Mouse (Mus musculus) liver, embryonic 12.5 days (tissue): ENCODE data around the gene Mob4. TPM values are rescaled to one million over a fixed set of nuclear protein-coding genes. Genes with fewer than 3 reads are reported as not detected.

Source experiments
- ATAC-seq: fragments of 200-750 bp; cut with Nextera tagmentation; 2 replicates; pipeline ENCODE4 v1.8.0; 2017; ENCODE audit warnings: moderate number of reproducible peaks, mild to moderate bottlenecking, moderate library complexity
- H3K27ac ChIP-seq: fragments of 300-500 bp; sonication (generic); 2 replicates; pipeline ENCODE4 v1.5.1; 2016; ENCODE audit warnings: mild to moderate bottlenecking
- H3K27me3 ChIP-seq: fragments of 300-500 bp; sonication (generic); replicated peaks from 2 replicates; pipeline ENCODE4 v1.6.1; 2016; ENCODE audit warnings: mild to moderate bottlenecking, moderate library complexity
- H3K36me3 ChIP-seq: fragments of 300-500 bp; sonication (generic); 2 replicates; pipeline ENCODE4 v1.6.1; 2016; ENCODE audit warnings: mild to moderate bottlenecking, moderate library complexity
- H3K4me1 ChIP-seq: fragments of 300-500 bp; sonication (generic); 2 replicates; pipeline ENCODE4 v1.6.1; 2016
- H3K4me2 ChIP-seq: fragments of 300-500 bp; sonication (generic); 2 replicates; pipeline ENCODE4 v1.6.1; 2016; ENCODE audit warnings: mild to moderate bottlenecking, moderate library complexity
- H3K4me3 ChIP-seq: fragments of 300-500 bp; sonication (generic); 2 replicates; pipeline ENCODE4 v1.5.1; 2016; ENCODE audit warnings: mild to moderate bottlenecking, moderate library complexity
- H3K9ac ChIP-seq: fragments of 300-500 bp; sonication (generic); 2 replicates; pipeline ENCODE4 v1.6.1; 2016; ENCODE audit warnings: mild to moderate bottlenecking, moderate library complexity
- H3K9me3 ChIP-seq: fragments of 300-500 bp; sonication (generic); replicated peaks from 2 replicates; pipeline ENCODE4 v1.6.1; 2016; ENCODE audit warnings: mild to moderate bottlenecking, moderate library complexity
- WGBS: fragments of 180-500 bp; shearing (Covaris S2); methylation state at CpG from one replicate; pipeline ENCODE4 v1.1.7; 2016; ENCODE audit not compliant: insufficient replicate concordance; 5-methylcytosine and 5-hydroxymethylcytosine counted together
- polyA plus RNA-seq: library from polyadenylated mRNA; unstranded; fragments of >200 nt; fragmentation: Nextera tagmentation; extraction: Ambion mirVana; gene quantifications from 2 replicates; pipeline ENCODE4 v1.2.1, GENCODE M21; 2016

Gene Mob4
- polyA plus RNA-seq, 1 experiment from 2014 or later, result 58.8 TPM

DNA sequence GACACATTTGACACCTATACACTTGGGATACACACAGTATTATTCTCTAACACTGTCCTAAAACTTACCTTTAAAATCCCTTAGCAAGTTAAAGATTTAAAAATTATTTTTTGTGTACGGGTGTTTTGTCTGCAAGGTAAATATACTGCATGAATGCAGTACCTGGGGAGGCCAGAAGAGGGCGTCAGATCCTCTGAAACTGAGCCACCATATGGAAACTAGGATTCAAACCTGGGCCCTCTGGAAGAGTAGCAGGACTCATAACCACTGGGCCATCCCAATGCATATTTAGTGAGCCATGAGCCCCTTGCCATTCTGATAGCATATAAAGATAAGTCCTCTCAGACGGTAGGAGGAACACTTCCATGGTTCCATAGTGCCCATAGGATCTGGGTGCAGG, 61.8 kb downstream of the Mob4 start:
- 0 out of 2 replicates have a peak, but pooled peaks cover 7% of the 10 kb centered on the region for H3K27me3 ChIP-seq
- 31% methylated on average over 3 of the region's 3 CpGs for WGBS
- H3K9me3 ChIP-seq, result no peaks in the 10 kb centered on the region
- H3K4me1 ChIP-seq, result peaks cover 14% of the 10 kb centered on the region
- no peaks in the 10 kb centered on the region for H3K36me3 ChIP-seq
- 0 out of 2 replicates have a peak overlapping the region, but pooled peaks have one; percentile 18 for H3K27ac ChIP-seq
- H3K9ac ChIP-seq, result no peak overlapping the region
- no peak overlapping the region for H3K4me2 ChIP-seq
- ATAC-seq, result no peak
- H3K4me3 ChIP-seq, result no peak overlapping the region

DNA sequence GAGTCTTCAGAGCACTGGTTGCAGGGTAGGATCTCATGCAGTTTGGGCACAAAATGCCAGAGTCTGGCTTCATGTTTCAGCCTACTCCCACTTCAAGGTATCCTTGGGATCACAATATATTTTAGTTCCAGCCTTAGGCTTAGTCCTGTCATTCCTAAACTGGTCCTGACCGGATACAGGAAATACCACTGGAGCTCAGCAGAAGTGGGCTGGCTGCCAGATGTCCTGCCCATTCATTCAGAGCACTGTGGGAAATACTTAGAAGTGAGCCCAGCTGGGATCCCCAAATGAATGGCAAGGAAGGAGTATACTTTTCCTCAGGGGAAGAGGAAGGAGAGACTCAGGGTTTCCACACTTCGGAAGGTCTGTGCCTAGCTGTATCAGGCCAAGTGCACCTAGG, 62.3 kb downstream of the Mob4 start:
- Histone ChIP-seq H3K27ac (0 out of 2 replicates have a peak overlapping the region, but pooled peaks have one; percentile 18), H3K9me3 (no peaks in the 10 kb centered on the region), H3K27me3 (0 out of 2 replicates have a peak, but pooled peaks cover 7% of the 10 kb centered on the region), H3K4me1 (peaks cover 19% of the 10 kb centered on the region), H3K36me3 (no peaks in the 10 kb centered on the region), H3K4me2 (no peak overlapping the region), H3K4me3 (no peak overlapping the region), H3K9ac (no peak overlapping the region)
- ATAC-seq, result peak; percentile 27; the same call in 1 of the 2 replicates
- 45% methylated on average over 2 of the region's 2 CpGs for WGBS

DNA sequence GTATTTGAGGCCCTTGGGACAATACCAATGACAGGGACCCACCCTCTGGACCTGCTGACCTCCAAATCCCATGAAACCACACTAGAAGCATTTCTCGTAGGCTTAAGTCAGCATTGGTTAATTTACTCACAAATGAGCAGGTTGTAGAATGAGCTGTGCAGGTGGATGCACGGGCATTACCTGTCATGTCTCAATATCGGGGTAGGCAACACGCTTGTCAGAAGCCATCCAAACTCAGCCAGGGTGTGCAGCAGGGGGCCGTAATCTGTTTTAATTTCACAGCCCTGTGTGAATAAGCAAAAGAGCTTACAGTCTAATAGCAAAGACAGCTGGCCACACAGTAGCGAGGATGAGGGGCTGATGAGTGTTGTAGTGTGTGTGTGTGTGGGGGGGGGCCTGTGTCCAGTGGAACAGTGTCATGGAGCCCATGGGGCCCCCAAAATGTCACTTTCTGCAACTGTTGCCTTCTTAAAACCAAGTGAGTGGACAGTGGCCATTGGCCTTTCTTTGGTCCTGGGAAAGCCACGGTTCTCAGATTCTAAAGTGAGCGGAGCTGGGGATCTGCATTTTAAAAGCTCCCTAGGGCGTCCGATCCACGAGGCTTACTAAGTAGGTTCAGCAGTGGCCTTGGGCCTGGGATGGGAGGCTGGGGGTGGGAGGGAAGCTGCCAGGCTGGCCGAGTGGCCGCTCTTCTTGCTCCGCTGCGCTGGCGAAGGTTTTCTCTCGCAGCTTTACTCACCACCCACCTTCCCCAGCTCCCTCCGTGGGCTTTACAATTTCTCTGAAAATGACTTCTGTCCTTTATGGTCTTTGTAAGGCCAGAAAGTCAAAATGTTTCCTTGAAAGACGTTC, 63.3 kb downstream of the Mob4 start:
- H3K4me1 ChIP-seq, result peaks cover 29% of the 10 kb centered on the region
- H3K9me3 ChIP-seq, result no peaks in the 10 kb centered on the region
- H3K27me3 ChIP-seq, result 0 out of 2 replicates have a peak, but pooled peaks cover 7% of the 10 kb centered on the region
- no peak overlapping the region for H3K4me2 ChIP-seq
- no peak overlapping the region for H3K9ac ChIP-seq
- no peak overlapping the region for H3K4me3 ChIP-seq
- no peaks in the 10 kb centered on the region for H3K36me3 ChIP-seq
- no peak overlapping the region for H3K27ac ChIP-seq
- WGBS, result 67% methylated on average over 19 of the region's 19 CpGs
- no peak for ATAC-seq

DNA sequence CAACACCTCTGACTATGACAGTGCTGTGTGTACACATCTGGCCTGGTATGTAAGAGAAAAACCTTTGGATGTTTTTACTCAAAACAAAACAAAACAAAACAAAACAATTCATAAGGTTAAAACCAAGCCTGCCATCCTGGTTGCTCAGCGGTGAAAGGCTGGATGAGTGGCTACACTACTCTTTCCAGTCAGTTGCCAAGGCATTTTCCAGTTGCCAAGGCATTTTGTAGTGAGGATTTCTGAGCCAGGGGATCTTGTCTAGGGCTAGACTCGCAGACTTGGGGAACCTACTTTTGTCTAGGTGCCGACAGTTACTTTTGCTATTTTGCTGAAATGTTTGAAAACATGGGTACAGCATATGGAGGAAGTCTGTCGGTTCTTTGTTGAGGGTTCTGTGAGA, 64.0 kb downstream of the Mob4 start:
- H3K4me1 ChIP-seq, result peaks cover 36% of the 10 kb centered on the region
- no peak for ATAC-seq
- no peak overlapping the region for H3K4me2 ChIP-seq
- 0 out of 2 replicates have a peak, but pooled peaks cover 7% of the 10 kb centered on the region for H3K27me3 ChIP-seq
- WGBS, result 66% methylated on average over 4 of the region's 4 CpGs
- H3K27ac ChIP-seq, result no peak overlapping the region
- no peaks in the 10 kb centered on the region for H3K36me3 ChIP-seq
- H3K4me3 ChIP-seq, result no peak overlapping the region
- no peak overlapping the region for H3K9ac ChIP-seq
- no peaks in the 10 kb centered on the region for H3K9me3 ChIP-seq

DNA sequence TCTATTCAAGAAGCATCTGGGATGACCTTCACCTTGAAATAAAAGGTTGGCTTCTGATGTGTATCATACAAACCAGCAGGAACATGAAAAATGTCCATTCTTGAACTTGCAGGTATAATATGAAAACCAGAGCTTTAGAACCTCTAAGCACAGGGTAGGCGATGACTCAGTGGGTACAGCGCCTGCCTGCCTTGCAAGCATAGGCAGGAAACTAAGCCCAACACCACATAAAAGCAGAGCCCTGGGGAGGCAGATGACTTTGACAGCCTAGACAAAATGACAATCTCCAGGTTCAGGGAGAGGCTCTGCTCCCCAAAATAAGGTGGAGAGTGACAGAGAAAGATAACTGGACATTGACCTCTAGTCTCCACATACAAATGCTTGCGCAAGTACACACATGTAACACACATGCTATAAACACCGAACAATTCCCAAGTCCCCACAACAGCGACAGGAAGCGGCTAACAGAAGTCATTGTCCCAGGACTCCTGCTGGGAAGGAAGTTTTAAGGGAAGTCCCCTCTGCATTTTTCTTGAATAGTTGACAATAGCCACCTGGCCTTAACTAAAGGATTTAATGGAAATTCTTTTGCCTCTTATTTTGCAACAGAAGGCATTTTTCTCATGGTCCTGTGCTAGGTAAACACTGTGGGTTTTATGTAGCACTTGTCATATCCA, 65.4 kb downstream of the Mob4 start:
- no peak overlapping the region for H3K27ac ChIP-seq
- 53% methylated on average over 6 of the region's 6 CpGs for WGBS

DNA sequence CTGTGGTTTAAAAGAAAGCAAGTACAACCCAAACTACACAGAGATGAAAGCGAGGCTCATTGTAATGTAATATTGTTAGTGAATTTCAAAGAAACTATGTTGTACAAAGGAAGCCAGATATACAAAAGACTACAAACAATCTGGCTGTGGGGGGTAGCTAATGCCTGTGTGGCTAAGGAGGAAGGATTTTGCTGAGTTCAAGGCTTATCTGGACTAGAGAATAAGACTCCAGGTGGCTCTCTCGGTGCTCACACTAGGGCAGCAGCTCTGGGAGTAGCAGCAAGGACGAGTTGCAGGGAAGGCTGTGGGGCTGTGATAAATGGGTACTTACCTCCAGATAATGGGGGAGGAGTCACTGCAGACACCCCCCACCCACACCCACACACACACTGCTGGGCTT, 67.7 kb downstream of the Mob4 start:
- WGBS, result 20% methylated on average over 3 of the region's 3 CpGs
- H3K27ac ChIP-seq, result 0 out of 2 replicates have a peak overlapping the region, but pooled peaks have one; percentile 39
- 0 out of 2 replicates have a peak, but pooled peaks cover 7% of the 10 kb centered on the region for H3K27me3 ChIP-seq
- H3K4me1 ChIP-seq, result peaks cover 37% of the 10 kb centered on the region
- H3K9me3 ChIP-seq, result no peaks in the 10 kb centered on the region
- H3K36me3 ChIP-seq, result no peaks in the 10 kb centered on the region
- H3K4me2 ChIP-seq, result peak overlapping the region; percentile 44
- no peak overlapping the region for H3K4me3 ChIP-seq
- 0 out of 2 replicates have a peak overlapping the region, but pooled peaks have one; percentile 25 for H3K9ac ChIP-seq
- ATAC-seq, result peak; percentile 97

More for the DNA sequence above, 65.4 kb downstream of the Mob4 start:
- Histone ChIP-seq H3K4me2 (no peak overlapping the region), H3K36me3 (no peaks in the 10 kb centered on the region), H3K4me3 (no peak overlapping the region), H3K4me1 (peaks cover 39% of the 10 kb centered on the region), H3K9ac (no peak overlapping the region), H3K9me3 (no peaks in the 10 kb centered on the region), H3K27me3 (0 out of 2 replicates have a peak, but pooled peaks cover 7% of the 10 kb centered on the region)
- no peak for ATAC-seq

DNA sequence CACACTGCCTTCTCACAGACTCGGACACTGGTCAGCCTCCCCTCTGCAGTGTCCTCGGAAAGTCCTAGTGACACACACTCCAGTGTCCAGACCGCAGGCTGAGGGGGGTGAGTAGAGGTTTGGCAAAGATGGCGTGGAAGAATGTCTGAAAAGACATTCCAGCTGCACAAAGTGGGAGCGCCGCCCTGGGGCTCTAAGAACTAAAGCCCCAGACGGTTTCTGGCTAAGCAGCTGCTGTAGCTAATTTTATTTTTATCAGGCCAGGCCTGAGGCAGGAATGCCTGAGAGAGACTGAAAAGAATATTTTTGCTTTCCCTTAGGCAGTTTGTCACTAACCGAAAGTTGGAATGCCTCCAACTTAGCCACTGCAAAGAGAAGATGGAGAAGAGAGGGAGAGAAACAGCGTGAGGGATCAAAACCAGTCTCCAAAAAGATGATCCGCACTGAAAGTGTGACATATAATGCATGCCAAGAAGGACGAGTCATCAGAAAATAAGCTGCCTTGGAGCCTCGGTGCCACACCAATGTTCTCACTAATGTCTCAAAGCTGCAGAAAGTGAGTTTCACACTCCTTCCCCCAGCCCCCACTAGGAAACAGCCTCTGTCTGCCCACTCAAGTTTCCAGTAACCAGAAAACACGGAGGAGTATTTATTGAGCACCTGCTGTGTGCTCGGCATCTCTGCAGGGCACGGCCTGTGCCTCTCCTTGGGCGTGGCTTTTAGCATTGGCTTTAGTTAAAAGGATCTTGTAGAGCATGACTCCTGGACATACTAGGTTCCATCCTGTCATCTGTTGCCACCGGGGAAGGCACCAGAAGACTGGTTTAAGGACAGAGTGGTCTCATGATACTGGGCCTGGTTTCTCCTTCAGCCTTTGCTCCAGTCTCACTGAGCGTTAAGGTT, 71.1 kb downstream of the Mob4 start:
- H3K4me2 ChIP-seq, result no peak overlapping the region
- 70% methylated on average over 18 of the region's 18 CpGs for WGBS
- H3K27ac ChIP-seq, result no peak overlapping the region
- H3K27me3 ChIP-seq, result no peaks in the 10 kb centered on the region
- peaks cover 31% of the 10 kb centered on the region for H3K4me1 ChIP-seq
- no peaks in the 10 kb centered on the region for H3K36me3 ChIP-seq
- no peak overlapping the region for H3K9ac ChIP-seq
- ATAC-seq, result no peak
- no peak overlapping the region for H3K4me3 ChIP-seq
- H3K9me3 ChIP-seq, result no peaks in the 10 kb centered on the region

Other genes starting within 250 kb of the Mob4 start
- 4.5 and 6.1 TPM in 2 replicates for gene Ankrd44, start 204.8 kb upstream of the Mob4 start, polyA plus RNA-seq
- 161 and 169 TPM in 2 replicates for gene Sf3b1, start 103.8 kb upstream of the Mob4 start, polyA plus RNA-seq
- gene Coq10b, start 78.5 kb upstream of the Mob4 start, polyA plus RNA-seq, result 19.5 TPM in 2 replicates
- gene Hspe1, start 43.1 kb upstream of the Mob4 start, polyA plus RNA-seq, result 637 and 645 TPM in 2 replicates
- gene Hspd1, start 43.0 kb upstream of the Mob4 start, polyA plus RNA-seq, result 563 and 590 TPM in 2 replicates
- gene Rftn2, start 95.6 kb downstream of the Mob4 start, polyA plus RNA-seq, result 1.2 TPM in 2 replicates
- gene Mars2, start 105.9 kb downstream of the Mob4 start, polyA plus RNA-seq, result 4.2 TPM in 2 replicates
- 0.35 and 0.37 TPM in 2 replicates for gene Boll, start 232.2 kb downstream of the Mob4 start, polyA plus RNA-seq